Mouse (Mus musculus) thymus, adult 2 months (tissue): Measurements from ENCODE around the gene Cdc42bpg. TPM values are rescaled to one million over a fixed set of nuclear protein-coding genes. Genes with fewer than 3 reads are reported as not detected.
A peak's percentile ranks its signal among the peaks of the same experiment; 100 is the strongest.

Source experiments
- DNase-seq: peaks from one replicate; pipeline ENCODE4 v3.0.0; 2021
- H3K27ac ChIP-seq: fragments of 200-500 bp; 2 replicates; pipeline ENCODE4 v1.5.1; 2012; ENCODE audit warnings: low read length, control low read depth; ENCODE audit not compliant: control insufficient read depth, insufficient read depth
- H3K27me3 ChIP-seq: fragments of 200-500 bp; 2 replicates; pipeline ENCODE4 v1.6.1; 2012; ENCODE audit warnings: mild to moderate bottlenecking, low read length, moderate library complexity, mixed read lengths; ENCODE audit not compliant: control insufficient read depth, insufficient read depth
- H3K36me3 ChIP-seq: fragments of 200-500 bp; 2 replicates; pipeline ENCODE4 v1.6.1; 2012; ENCODE audit warnings: mild to moderate bottlenecking, low read length, moderate library complexity; ENCODE audit not compliant: control insufficient read depth, insufficient read depth
- H3K4me1 ChIP-seq: fragments of 200-500 bp; replicated peaks from 2 replicates; pipeline ENCODE4 v1.6.1; 2012; ENCODE audit warnings: low read length; ENCODE audit not compliant: control insufficient read depth, insufficient read depth
- H3K4me3 ChIP-seq: fragments of 200-500 bp; 2 replicates; pipeline ENCODE4 v1.5.1; 2012; ENCODE audit warnings: mild to moderate bottlenecking, low read length, control low read depth, moderate library complexity; ENCODE audit not compliant: control insufficient read depth, insufficient read depth
- CTCF ChIP-seq: fragments of 200-500 bp; IDR thresholded peaks from 2 replicates; pipeline ENCODE4 v1.5.1; 2012; ENCODE audit warnings: mild to moderate bottlenecking, control low read depth, low read length, moderate library complexity, borderline replicate concordance; ENCODE audit not compliant: control insufficient read depth, poor library complexity, insufficient read depth; ENCODE audit errors: extremely low read depth
- POLR2A ChIP-seq: fragments of 200-500 bp; IDR thresholded peaks from 2 replicates; pipeline ENCODE4 v1.6.1; 2012; ENCODE audit warnings: mild to moderate bottlenecking, low read length, control low read depth, moderate library complexity; ENCODE audit not compliant: control insufficient read depth, poor library complexity, insufficient read depth; ENCODE audit errors: extremely low read depth
- WGBS: fragments of 180-500 bp; shearing (Covaris S2); methylation state at CpG from one replicate; pipeline ENCODE4 v1.1.7; 2018; 5-methylcytosine and 5-hydroxymethylcytosine counted together
- polyA plus RNA-seq: library from polyadenylated mRNA; depleted of rRNA; stranded (reverse); fragments of >200 nt; gene quantifications from 2 replicates; pipeline ENCODE4 v1.2.3, GENCODE M21; 2012; rRNA removed

Cdc42bpg gene
- polyA plus RNA-seq, 1 experiment = 12.9 TPM

DNA sequence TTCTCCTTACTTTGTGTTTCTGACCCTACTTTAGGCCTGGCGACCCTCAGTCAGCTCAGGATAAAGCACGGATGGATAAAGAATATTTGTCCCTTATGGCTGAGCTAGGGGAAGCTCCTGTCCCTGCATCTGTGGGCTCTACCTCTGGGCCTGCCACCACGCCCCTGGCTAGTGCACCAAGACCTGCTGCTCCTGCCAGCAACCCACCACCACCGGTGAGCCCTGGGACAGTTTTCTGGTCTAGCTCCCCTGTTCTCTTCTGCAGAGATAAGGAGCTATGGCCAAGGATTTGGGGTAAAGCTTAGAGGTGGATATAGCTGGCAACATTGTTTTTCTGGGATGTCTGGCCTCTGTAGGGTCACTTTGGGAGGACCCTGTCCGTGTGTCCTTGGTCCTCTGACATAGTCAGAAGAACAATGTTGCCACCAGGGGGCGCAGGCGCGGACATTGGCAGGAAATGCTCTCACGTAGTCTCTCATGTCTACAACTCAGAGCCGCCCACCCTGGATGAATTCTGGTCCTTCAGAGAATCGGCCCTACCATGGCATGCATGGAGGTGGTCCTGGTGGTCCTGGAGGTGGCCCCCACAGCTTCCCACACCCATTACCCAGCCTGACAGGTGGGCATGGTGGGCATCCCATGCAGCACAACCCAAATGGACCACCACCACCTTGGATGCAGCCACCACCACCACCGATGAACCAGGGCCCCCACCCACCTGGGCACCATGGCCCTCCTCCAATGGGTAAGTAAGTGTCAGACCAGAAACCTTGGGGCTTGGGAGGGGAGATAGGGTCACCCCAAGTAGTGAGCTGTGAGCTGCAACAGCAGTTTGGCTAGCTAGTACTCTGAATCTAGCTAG lies 67.5 kb downstream of the Cdc42bpg start:
- no peaks in the 10 kb centered on the region; the same call in 1 of the 2 replicates for H3K4me1 ChIP-seq
- peak; percentile 83 for DNase-seq
- TF ChIP-seq CTCF = peak; percentile 85
- TF ChIP-seq POLR2A = no peak
- no peaks in the 10 kb centered on the region for H3K27me3 ChIP-seq
- H3K27ac ChIP-seq = no peak overlapping the region
- no peak overlapping the region for H3K4me3 ChIP-seq
- peaks cover 96% of the 10 kb centered on the region for H3K36me3 ChIP-seq
- 54% methylated on average over 12 of the region's 12 CpGs for WGBS

DNA sequence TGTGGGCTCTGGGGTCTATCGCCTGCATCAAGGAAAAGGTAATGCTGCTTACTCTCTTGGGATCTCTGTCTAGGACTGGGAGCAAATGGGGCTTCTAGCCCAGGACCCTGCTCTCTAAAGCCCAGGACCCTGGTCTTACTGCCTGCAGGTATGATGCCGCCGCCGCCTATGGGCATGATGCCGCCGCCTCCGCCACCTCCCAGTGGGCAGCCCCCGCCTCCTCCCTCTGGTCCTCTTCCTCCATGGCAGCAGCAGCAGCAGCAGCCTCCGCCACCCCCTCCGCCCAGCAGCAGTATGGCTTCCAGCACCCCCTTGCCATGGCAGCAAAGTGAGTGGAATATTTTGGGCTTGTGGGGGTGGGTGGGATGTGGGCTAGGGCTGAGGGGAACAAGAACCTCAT lies 68.3 kb downstream of the Cdc42bpg start:
- Histone ChIP-seq H3K36me3 (peaks cover 88% of the 10 kb centered on the region), H3K27ac (no peak overlapping the region), H3K4me1 (no peaks in the 10 kb centered on the region; the same call in 1 of the 2 replicates), H3K4me3 (no peak overlapping the region), H3K27me3 (no peaks in the 10 kb centered on the region)
- over 99% methylated on average over 10 of the region's 10 CpGs for WGBS
- no peak for DNase-seq
- TF ChIP-seq CTCF (no peak), POLR2A (no peak)

Other genes starting within 250 kb of the Cdc42bpg start
- gene Mrpl49, start 248.7 kb upstream of the Cdc42bpg start, polyA plus RNA-seq = 28.8 and 29.4 TPM in 2 replicates
- gene Fau, start 248.6 kb upstream of the Cdc42bpg start, polyA plus RNA-seq = 2,283 and 2,588 TPM in 2 replicates
- gene Znhit2, start 245.3 kb upstream of the Cdc42bpg start, polyA plus RNA-seq = 69.6 and 80.8 TPM in 2 replicates
- 35.8 and 42.0 TPM in 2 replicates for gene Tm7sf2, start 238.1 kb upstream of the Cdc42bpg start, polyA plus RNA-seq
- 145 and 163 TPM in 2 replicates for gene Vps51, start 229.2 kb upstream of the Cdc42bpg start, polyA plus RNA-seq
- 0.70 and 1.5 TPM in 2 replicates for gene Tmem262, start 226.4 kb upstream of the Cdc42bpg start, polyA plus RNA-seq
- 0.65 and 0.84 TPM in 2 replicates for gene Gm28374, start 224.2 kb upstream of the Cdc42bpg start, polyA plus RNA-seq
- gene Zfpl1, start 221.5 kb upstream of the Cdc42bpg start, polyA plus RNA-seq = 145 and 147 TPM in 2 replicates
- gene Cdca5, start 221.5 kb upstream of the Cdc42bpg start, polyA plus RNA-seq = 22.1 and 28.8 TPM in 2 replicates
- gene AC131692.1, start 212.0 kb upstream of the Cdc42bpg start, polyA plus RNA-seq = 0.57 and 0.66 TPM in 2 replicates
- gene Naaladl1, start 200.7 kb upstream of the Cdc42bpg start, polyA plus RNA-seq = 1.8 and 2.1 TPM in 2 replicates
- gene Sac3d1, start 187.8 kb upstream of the Cdc42bpg start, polyA plus RNA-seq = 71.3 and 90.1 TPM in 2 replicates
- 80.9 and 86.2 TPM in 2 replicates for gene Snx15, start 178.2 kb upstream of the Cdc42bpg start, polyA plus RNA-seq
- gene Batf2, start 165.5 kb upstream of the Cdc42bpg start, polyA plus RNA-seq = 3.6 and 4.6 TPM in 2 replicates
- gene Arl2, start 164.9 kb upstream of the Cdc42bpg start, polyA plus RNA-seq = 96.1 and 119 TPM in 2 replicates
- 0.23 and 0.57 TPM in 2 replicates for gene Majin, start 122.1 kb upstream of the Cdc42bpg start, polyA plus RNA-seq
- gene Gpha2, start 80.1 kb upstream of the Cdc42bpg start, polyA plus RNA-seq = 5.2 and 8.9 TPM in 2 replicates
- gene Ppp2r5b, start 70.6 kb upstream of the Cdc42bpg start, polyA plus RNA-seq = 54.6 and 56.1 TPM in 2 replicates
- 82.4 and 90.3 TPM in 2 replicates for gene Atg2a, start 64.8 kb upstream of the Cdc42bpg start, polyA plus RNA-seq
- 141 and 159 TPM in 2 replicates for gene Ehd1, start 29.7 kb upstream of the Cdc42bpg start, polyA plus RNA-seq
- gene Men1, start 28.5 kb downstream of the Cdc42bpg start, polyA plus RNA-seq = 141 and 143 TPM in 2 replicates
- gene Map4k2, start 34.7 kb downstream of the Cdc42bpg start, polyA plus RNA-seq = 1,004 and 1,040 TPM in 2 replicates
- 365 and 553 TPM in 2 replicates for gene Sf1, start 57.2 kb downstream of the Cdc42bpg start, polyA plus RNA-seq
- gene Pygm, start 77.9 kb downstream of the Cdc42bpg start, polyA plus RNA-seq = 6.5 and 41.6 TPM in 2 replicates
- gene Rasgrp2, start 92.9 kb downstream of the Cdc42bpg start, polyA plus RNA-seq = 558 and 561 TPM in 2 replicates
- gene Nrxn2, start 112.3 kb downstream of the Cdc42bpg start, polyA plus RNA-seq = 1.2 and 1.5 TPM in 2 replicates
- gene Slc22a12, start 236.6 kb downstream of the Cdc42bpg start, polyA plus RNA-seq = 0.19 and 0.74 TPM in 2 replicates